Mouse (Mus musculus): ENCODE measurements around the gene Pitx1. TPM values are rescaled to one million over a fixed set of nuclear protein-coding genes. Genes with fewer than 3 reads are reported as not detected.
A peak's percentile ranks its signal among the peaks of the same experiment; 100 is the strongest.

Pitx1 gene
- polyA plus RNA-seq, 1 experiment from 2014 or later: 0.08 TPM

- 12% methylated on average over 10 of the region's 10 CpGs for WGBS
- Histone ChIP-seq H3K4me2 (ENCODE audit: low read length) (no peak overlapping the region), H3K27me3 (ENCODE audit: insufficient read depth, low read length) (peaks cover 67% of the 10 kb centered on the region), H3K9me3 (replicated peaks; ENCODE audit: low read length) (no peaks in the 10 kb centered on the region), H3K36me3 (ENCODE audit: insufficient read depth, low read length) (no peaks in the 10 kb centered on the region), H3K4me1 (replicated peaks; ENCODE audit: insufficient read depth, low read length) (no peaks in the 10 kb centered on the region; the same call in 1 of the 2 replicates), H3K9ac (ENCODE audit: low read depth, low read length) (no peak overlapping the region), H3K4me3 (replicated peaks; ENCODE audit: low read depth, low read length) (no peak overlapping the region), H3K27ac (no peak overlapping the region)
- ATAC-seq (replicated peaks; ENCODE audit: low FRiP score, low read depth) (no peak; the same call in 1 of the 2 replicates), DNase-seq (ENCODE audit: low spot score) (peak; percentile 46)
- peak; percentile 37 for TF ChIP-seq CTCF (IDR thresholded peaks at IDR 0.05; ENCODE audit: low read depth)
Measured at GRCm38 (mm10) chr13:55824151-55824945, 11.6 kb downstream of the Pitx1 start.

- Histone ChIP-seq H3K4me1 (replicated peaks; ENCODE audit: insufficient read depth, low read length) (no peaks in the 10 kb centered on the region; the same call in 1 of the 2 replicates), H3K4me3 (replicated peaks; ENCODE audit: low read depth, low read length) (no peak overlapping the region), H3K9me3 (replicated peaks; ENCODE audit: low read length) (no peaks in the 10 kb centered on the region), H3K9ac (ENCODE audit: low read depth, low read length) (no peak overlapping the region), H3K27me3 (ENCODE audit: insufficient read depth, low read length) (peaks cover 49% of the 10 kb centered on the region), H3K27ac (no peak overlapping the region), H3K36me3 (ENCODE audit: insufficient read depth, low read length) (no peaks in the 10 kb centered on the region), H3K4me2 (ENCODE audit: low read length) (no peak overlapping the region)
- DNase-seq (ENCODE audit: low spot score) (no peak), ATAC-seq (replicated peaks; ENCODE audit: low FRiP score, low read depth) (no peak)
- 67% methylated on average over 5 of the region's 5 CpGs for WGBS
- no peak for TF ChIP-seq CTCF (IDR thresholded peaks at IDR 0.05; ENCODE audit: low read depth)
Measured at GRCm38 (mm10) chr13:55822499-55822898, 13.5 kb downstream of the Pitx1 start.

DNA sequence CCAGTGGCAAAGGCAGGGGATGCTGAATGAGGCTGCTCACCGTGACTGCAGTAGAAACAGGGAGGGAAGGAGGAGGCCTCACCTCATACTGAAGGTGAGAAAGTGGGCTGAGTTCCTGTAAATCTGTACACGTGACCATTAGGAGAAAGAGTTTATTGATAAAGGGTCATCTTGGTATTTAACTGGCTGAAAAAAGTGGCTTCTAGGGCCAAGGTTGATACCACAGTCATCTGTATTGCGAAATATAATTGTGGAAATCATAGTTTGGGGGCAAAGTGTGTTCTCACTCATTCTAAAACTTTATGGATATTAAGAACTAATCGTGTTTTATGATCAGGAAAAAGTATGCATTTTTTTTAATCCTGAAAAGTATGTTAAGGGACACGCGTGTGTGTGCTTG lies 21.2 kb downstream of the Pitx1 start:
- Histone ChIP-seq H3K9me3 (replicated peaks; ENCODE audit: low read length) (no peaks in the 10 kb centered on the region), H3K4me2 (ENCODE audit: low read length) (no peak overlapping the region), H3K4me1 (replicated peaks; ENCODE audit: insufficient read depth, low read length) (no peaks in the 10 kb centered on the region), H3K9ac (ENCODE audit: low read depth, low read length) (no peak overlapping the region), H3K4me3 (replicated peaks; ENCODE audit: low read depth, low read length) (no peak overlapping the region), H3K27me3 (ENCODE audit: insufficient read depth, low read length) (no peaks in the 10 kb centered on the region; the same call in 1 of the 2 replicates), H3K36me3 (ENCODE audit: insufficient read depth, low read length) (no peaks in the 10 kb centered on the region), H3K27ac (no peak overlapping the region)
- DNase-seq (ENCODE audit: low spot score): no peak
- 82% methylated on average over 6 of the region's 6 CpGs for WGBS
- TF ChIP-seq CTCF (IDR thresholded peaks at IDR 0.05; ENCODE audit: low read depth): no peak
- no peak for ATAC-seq (replicated peaks; ENCODE audit: low FRiP score, low read depth)

DNA sequence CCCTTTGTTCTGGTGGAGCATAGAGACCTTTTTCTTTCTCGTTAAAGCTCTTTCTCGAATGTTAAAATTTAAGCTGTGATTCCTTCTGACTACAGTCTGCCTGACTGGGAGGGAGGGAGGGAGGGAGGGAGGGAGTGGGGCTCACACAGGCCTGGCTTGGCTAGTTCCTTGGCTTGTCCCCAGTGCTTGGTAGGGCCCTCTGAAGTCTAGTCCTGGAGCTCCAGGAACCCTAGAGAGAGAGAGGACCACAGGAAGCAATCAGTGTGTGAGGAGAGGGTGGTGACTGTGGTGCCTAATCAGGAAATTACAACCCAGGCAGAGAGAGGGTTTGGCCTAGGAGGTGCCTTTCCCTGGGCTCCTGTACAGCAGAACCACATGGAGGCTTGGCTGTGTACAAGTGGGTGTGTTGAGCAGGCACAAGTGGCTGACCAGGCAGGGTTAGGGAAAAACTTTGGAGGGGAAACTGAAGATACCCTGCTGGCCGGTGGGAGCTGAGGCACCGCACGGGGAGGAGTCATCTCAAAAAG lies 22.4 kb downstream of the Pitx1 start:
- Histone ChIP-seq H3K9me3 (replicated peaks; ENCODE audit: low read length) (no peaks in the 10 kb centered on the region), H3K4me3 (replicated peaks; ENCODE audit: low read depth, low read length) (no peak overlapping the region), H3K27me3 (ENCODE audit: insufficient read depth, low read length) (no peaks in the 10 kb centered on the region; the same call in 1 of the 2 replicates), H3K36me3 (ENCODE audit: insufficient read depth, low read length) (no peaks in the 10 kb centered on the region), H3K27ac (no peak overlapping the region), H3K9ac (ENCODE audit: low read depth, low read length) (no peak overlapping the region), H3K4me2 (ENCODE audit: low read length) (no peak overlapping the region), H3K4me1 (replicated peaks; ENCODE audit: insufficient read depth, low read length) (no peaks in the 10 kb centered on the region)
- ATAC-seq (replicated peaks; ENCODE audit: low FRiP score, low read depth) (no peak), DNase-seq (ENCODE audit: low spot score) (no peak)
- WGBS: 50% methylated on average over 5 of the region's 5 CpGs
- no peak for TF ChIP-seq CTCF (IDR thresholded peaks at IDR 0.05; ENCODE audit: low read depth)

GRCm38 (mm10) chr13:55810947-55811346 lies 25.0 kb downstream of the Pitx1 start:
- Histone ChIP-seq H3K27ac (no peak overlapping the region), H3K27me3 (ENCODE audit: insufficient read depth, low read length) (no peaks in the 10 kb centered on the region; the same call in 1 of the 2 replicates), H3K4me2 (ENCODE audit: low read length) (no peak overlapping the region), H3K4me1 (replicated peaks; ENCODE audit: insufficient read depth, low read length) (no peaks in the 10 kb centered on the region), H3K36me3 (ENCODE audit: insufficient read depth, low read length) (no peaks in the 10 kb centered on the region), H3K9ac (ENCODE audit: low read depth, low read length) (no peak overlapping the region), H3K9me3 (replicated peaks; ENCODE audit: low read length) (no peaks in the 10 kb centered on the region), H3K4me3 (replicated peaks; ENCODE audit: low read depth, low read length) (no peak overlapping the region)
- no peak for ATAC-seq (replicated peaks; ENCODE audit: low FRiP score, low read depth)
- TF ChIP-seq CTCF (IDR thresholded peaks at IDR 0.05; ENCODE audit: low read depth): no peak
- WGBS: 79% methylated on average over 5 of the region's 5 CpGs
- no peak for DNase-seq (ENCODE audit: low spot score)

DNA sequence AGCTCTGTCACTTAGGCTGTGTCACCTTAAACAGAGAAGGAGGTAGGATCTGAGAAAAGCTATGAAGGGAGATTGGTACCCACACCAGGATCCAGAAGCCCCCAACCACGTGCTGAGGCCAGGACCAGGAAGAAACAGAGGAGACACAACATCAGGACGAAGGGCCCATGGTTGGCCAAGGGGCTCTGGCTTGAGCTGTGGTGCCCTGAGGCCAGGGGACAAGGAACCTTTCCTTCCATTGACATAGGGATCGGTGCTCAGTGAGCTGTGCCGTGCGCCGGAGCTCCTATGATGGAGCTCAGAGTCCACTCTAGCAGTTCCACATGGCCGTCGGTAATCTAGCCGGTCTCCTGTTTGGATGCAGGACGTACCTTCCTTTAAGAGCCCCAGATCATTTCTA lies 26.3 kb downstream of the Pitx1 start:
- Histone ChIP-seq H3K27ac (no peak overlapping the region), H3K4me2 (ENCODE audit: low read length) (no peak overlapping the region), H3K4me1 (replicated peaks; ENCODE audit: insufficient read depth, low read length) (no peaks in the 10 kb centered on the region), H3K4me3 (replicated peaks; ENCODE audit: low read depth, low read length) (no peak overlapping the region), H3K9ac (ENCODE audit: low read depth, low read length) (no peak overlapping the region), H3K36me3 (ENCODE audit: insufficient read depth, low read length) (no peaks in the 10 kb centered on the region), H3K27me3 (ENCODE audit: insufficient read depth, low read length) (no peaks in the 10 kb centered on the region), H3K9me3 (replicated peaks; ENCODE audit: low read length) (no peaks in the 10 kb centered on the region)
- DNase-seq (ENCODE audit: low spot score) (no peak), ATAC-seq (replicated peaks; ENCODE audit: low FRiP score, low read depth) (no peak)
- WGBS: 87% methylated on average over 10 of the region's 10 CpGs
- no peak for TF ChIP-seq CTCF (IDR thresholded peaks at IDR 0.05; ENCODE audit: low read depth)

All from kidney, postnatal 0 days (tissue).